Mouse (Mus musculus) heart, embryonic 10.5 days (tissue): ENCODE results near the gene Slc4a1. TPM values are rescaled to one million over a fixed set of nuclear protein-coding genes. Genes with fewer than 3 reads are reported as not detected.

ENCODE experiments used
- DNase-seq: peaks from one replicate; pipeline ENCODE4 v3.0.0-alpha.2; 2017; ENCODE audit warnings: low spot score
- H3K27ac ChIP-seq: fragments of 300-500 bp; sonication (generic); 2 replicates; pipeline ENCODE4 v1.5.1; 2016; ENCODE audit warnings: mild to moderate bottlenecking
- H3K27me3 ChIP-seq: fragments of 300-500 bp; sonication (generic); 2 replicates; pipeline ENCODE4 v1.6.1; 2016; ENCODE audit warnings: mild to moderate bottlenecking; ENCODE audit not compliant: poor library complexity, insufficient read depth, severe bottlenecking
- H3K36me3 ChIP-seq: fragments of 300-500 bp; sonication (generic); 2 replicates; pipeline ENCODE4 v1.6.1; 2016; ENCODE audit warnings: mild to moderate bottlenecking, moderate library complexity
- H3K4me1 ChIP-seq: fragments of 300-500 bp; sonication (generic); 2 replicates; pipeline ENCODE4 v1.6.1; 2016; ENCODE audit warnings: mild to moderate bottlenecking
- H3K4me3 ChIP-seq: fragments of 300-500 bp; sonication (generic); 2 replicates; pipeline ENCODE4 v1.5.1; 2016; ENCODE audit warnings: mild to moderate bottlenecking, moderate library complexity
- H3K9me3 ChIP-seq: fragments of 300-500 bp; sonication (generic); 2 replicates; pipeline ENCODE4 v1.6.1; 2016; ENCODE audit warnings: mild to moderate bottlenecking, moderate library complexity
- WGBS: fragments of 180-500 bp; shearing (Covaris S2); methylation state at CpG from one replicate; pipeline ENCODE4 v1.1.7; 2016; 5-methylcytosine and 5-hydroxymethylcytosine counted together
- polyA plus RNA-seq: library from polyadenylated mRNA; unstranded; fragments of >200 nt; fragmentation: Nextera tagmentation; extraction: Ambion mirVana; gene quantifications from 2 replicates; pipeline ENCODE4 v1.2.1, GENCODE M21; 2016

Gene Slc4a1
- polyA plus RNA-seq, 1 experiment from 2014 or later = 88.9 TPM

DNA sequence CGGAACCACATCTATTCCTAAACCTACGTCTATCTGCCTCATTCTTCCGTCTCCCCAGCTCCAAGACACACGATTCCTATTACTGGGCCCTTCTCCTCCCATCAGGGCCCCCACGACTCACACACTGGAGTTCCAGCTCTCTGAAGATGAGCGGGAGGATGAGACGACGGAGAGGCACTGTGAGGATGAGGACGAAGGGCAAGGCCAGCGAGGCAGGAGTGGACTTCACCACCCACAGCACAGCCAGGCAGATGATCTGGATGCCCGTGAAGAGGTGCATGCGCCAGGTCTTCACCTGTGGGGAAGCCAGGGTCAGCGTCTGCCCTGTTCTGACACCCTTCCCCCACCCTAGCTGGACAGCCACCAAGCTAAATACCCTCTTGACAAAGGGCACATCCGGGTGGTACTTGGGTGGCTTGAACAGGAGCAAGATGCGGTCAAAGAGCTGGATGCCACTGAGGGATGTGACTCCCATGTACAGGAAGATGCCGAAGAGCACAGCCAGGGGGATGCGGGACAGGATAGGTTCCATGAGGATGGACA, 15.0 kb downstream of the Slc4a1 start:
- H3K4me3 ChIP-seq = no peak overlapping the region
- peak; percentile 73 for DNase-seq
- no peaks in the 10 kb centered on the region for H3K4me1 ChIP-seq
- no peaks in the 10 kb centered on the region for H3K9me3 ChIP-seq
- 0 out of 2 replicates have a peak, but pooled peaks cover 3% of the 10 kb centered on the region for H3K36me3 ChIP-seq
- no peak overlapping the region for H3K27ac ChIP-seq
- WGBS = 84% methylated on average over 17 of the region's 17 CpGs
- H3K27me3 ChIP-seq = peaks cover 37% of the 10 kb centered on the region

DNA sequence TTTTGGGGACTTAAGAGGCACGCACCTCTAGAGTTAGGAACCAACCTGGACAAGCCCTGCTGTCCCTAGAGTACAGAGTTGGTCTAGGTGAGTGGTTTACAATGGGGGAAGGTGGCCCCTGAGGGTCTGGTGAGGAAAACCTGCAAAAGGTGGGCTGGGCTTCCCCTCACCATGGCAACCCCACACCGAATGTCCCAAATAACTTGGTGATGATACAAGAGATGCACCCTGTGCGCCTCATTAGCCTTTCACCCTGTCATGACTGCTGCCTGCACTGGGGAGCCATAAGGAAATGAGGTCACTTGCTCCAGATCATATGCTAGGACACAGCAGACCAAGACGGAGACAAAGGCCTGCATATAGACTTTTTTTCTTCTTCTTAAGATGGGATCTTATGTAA, 15.6 kb downstream of the Slc4a1 start:
- 0 out of 2 replicates have a peak, but pooled peaks cover 3% of the 10 kb centered on the region for H3K36me3 ChIP-seq
- no peak overlapping the region; the same call in 1 of the 2 replicates for H3K27ac ChIP-seq
- WGBS = 80% methylated on average over 4 of the region's 4 CpGs
- H3K9me3 ChIP-seq = no peaks in the 10 kb centered on the region
- H3K4me1 ChIP-seq = no peaks in the 10 kb centered on the region
- DNase-seq = peak; percentile 73
- no peak overlapping the region for H3K4me3 ChIP-seq
- H3K27me3 ChIP-seq = peaks cover 31% of the 10 kb centered on the region

- no peak for DNase-seq
- Histone ChIP-seq H3K36me3 (0 out of 2 replicates have a peak, but pooled peaks cover 3% of the 10 kb centered on the region), H3K9me3 (no peaks in the 10 kb centered on the region), H3K4me1 (no peaks in the 10 kb centered on the region), H3K27me3 (peaks cover 30% of the 10 kb centered on the region), H3K4me3 (no peak overlapping the region), H3K27ac (no peak overlapping the region)
- WGBS = 89% methylated on average over 3 of the region's 3 CpGs
Observed at GRCm38 (mm10) chr11:102349189-102349954, 16.6 kb downstream of the Slc4a1 start.

DNA sequence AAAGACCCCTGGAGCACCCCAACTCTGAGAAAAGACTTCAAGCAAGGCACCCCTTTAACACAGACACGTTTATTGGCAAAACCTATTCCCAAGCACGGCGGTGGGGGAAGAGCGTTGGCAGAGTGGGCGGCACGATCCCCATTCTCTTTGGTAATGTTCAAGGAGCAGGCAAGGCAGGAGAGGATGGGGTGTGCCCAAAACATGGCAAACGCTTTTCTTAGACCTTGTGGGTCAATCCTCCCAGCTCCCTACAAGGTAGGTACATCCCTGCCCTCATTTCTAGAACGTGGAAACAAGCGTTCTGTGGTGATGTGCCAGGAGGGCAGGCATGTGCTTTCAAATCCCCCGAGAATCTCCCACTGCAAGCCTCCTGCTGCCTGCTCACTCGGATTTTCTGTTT, 17.2 kb downstream of the Slc4a1 start:
- Histone ChIP-seq H3K9me3 (no peaks in the 10 kb centered on the region), H3K27ac (no peak overlapping the region), H3K27me3 (peaks cover 26% of the 10 kb centered on the region), H3K36me3 (0 out of 2 replicates have a peak, but pooled peaks cover 3% of the 10 kb centered on the region), H3K4me3 (no peak overlapping the region), H3K4me1 (no peaks in the 10 kb centered on the region)
- no peak for DNase-seq
- WGBS = 82% methylated on average over 11 of the region's 11 CpGs

DNA sequence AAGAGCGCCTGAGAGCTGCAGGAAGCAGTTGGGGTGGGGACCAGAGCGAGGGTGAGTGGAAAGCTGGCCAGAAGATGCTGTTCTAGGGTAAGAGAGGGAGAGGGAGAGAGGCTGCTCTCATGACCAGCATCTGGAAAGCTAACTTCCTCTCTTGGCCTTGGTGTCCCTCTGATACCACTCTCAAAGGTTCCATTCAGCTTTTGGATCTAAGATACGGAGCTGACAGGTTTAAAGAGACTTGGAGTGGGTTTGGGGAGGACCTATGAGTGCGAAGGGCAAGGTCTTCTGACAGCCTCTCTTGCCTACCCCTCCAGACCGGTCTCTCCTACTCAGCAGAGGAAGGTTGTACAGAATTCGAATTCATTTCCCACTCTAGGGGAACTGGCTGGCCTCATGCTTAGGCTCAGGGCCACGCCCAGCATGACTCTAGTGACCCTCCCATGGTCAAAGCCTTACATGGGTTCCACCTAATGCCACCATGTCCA, 17.9 kb downstream of the Slc4a1 start:
- DNase-seq = no peak
- Histone ChIP-seq H3K36me3 (0 out of 2 replicates have a peak, but pooled peaks cover 3% of the 10 kb centered on the region), H3K4me3 (no peak overlapping the region), H3K27me3 (peaks cover 21% of the 10 kb centered on the region), H3K27ac (no peak overlapping the region), H3K9me3 (no peaks in the 10 kb centered on the region), H3K4me1 (no peaks in the 10 kb centered on the region)
- 82% methylated on average over 7 of the region's 7 CpGs for WGBS

GRCm38 (mm10) chr11:102347683-102348082, 18.3 kb downstream of the Slc4a1 start:
- H3K9me3 ChIP-seq = no peaks in the 10 kb centered on the region
- DNase-seq = no peak
- H3K27me3 ChIP-seq = peaks cover 17% of the 10 kb centered on the region
- H3K4me1 ChIP-seq = no peaks in the 10 kb centered on the region
- WGBS = 68% methylated on average over 5 of the region's 5 CpGs
- no peak overlapping the region for H3K27ac ChIP-seq
- no peak overlapping the region for H3K4me3 ChIP-seq
- 0 out of 2 replicates have a peak, but pooled peaks cover 3% of the 10 kb centered on the region for H3K36me3 ChIP-seq

GRCm38 (mm10) chr11:102346926-102347325, 19.1 kb downstream of the Slc4a1 start:
- Histone ChIP-seq H3K4me3 (no peak overlapping the region), H3K27me3 (peaks cover 10% of the 10 kb centered on the region), H3K9me3 (no peaks in the 10 kb centered on the region), H3K36me3 (no peaks in the 10 kb centered on the region), H3K4me1 (no peaks in the 10 kb centered on the region), H3K27ac (no peak overlapping the region)
- DNase-seq = no peak
- WGBS = 63% methylated on average over 5 of the region's 5 CpGs

DNA sequence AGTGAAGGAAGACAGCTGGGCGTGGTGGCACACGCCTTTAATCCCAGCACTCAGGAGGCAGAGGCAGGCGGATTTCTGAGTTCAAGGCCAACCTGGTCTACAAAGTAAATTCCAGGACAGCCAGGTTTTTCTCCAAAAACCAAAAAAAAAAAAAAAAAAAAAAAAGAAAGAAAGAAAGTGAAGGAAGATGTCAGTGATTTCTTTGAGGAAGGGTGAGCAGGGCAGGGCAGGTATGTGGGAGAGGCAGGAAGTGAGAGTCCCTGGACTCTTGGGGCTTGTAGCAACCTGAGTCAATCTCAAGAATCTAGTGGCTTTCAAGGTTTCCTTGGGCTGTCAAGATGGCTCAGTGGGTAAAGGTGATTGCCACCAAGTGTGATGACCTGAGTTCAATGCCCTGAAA, 21.5 kb downstream of the Slc4a1 start:
- no peak overlapping the region for H3K4me3 ChIP-seq
- 82% methylated on average over 3 of the region's 3 CpGs for WGBS
- H3K36me3 ChIP-seq = no peaks in the 10 kb centered on the region
- no peaks in the 10 kb centered on the region for H3K4me1 ChIP-seq
- no peaks in the 10 kb centered on the region for H3K27me3 ChIP-seq
- no peaks in the 10 kb centered on the region for H3K9me3 ChIP-seq
- no peak for DNase-seq
- no peak overlapping the region for H3K27ac ChIP-seq

DNA sequence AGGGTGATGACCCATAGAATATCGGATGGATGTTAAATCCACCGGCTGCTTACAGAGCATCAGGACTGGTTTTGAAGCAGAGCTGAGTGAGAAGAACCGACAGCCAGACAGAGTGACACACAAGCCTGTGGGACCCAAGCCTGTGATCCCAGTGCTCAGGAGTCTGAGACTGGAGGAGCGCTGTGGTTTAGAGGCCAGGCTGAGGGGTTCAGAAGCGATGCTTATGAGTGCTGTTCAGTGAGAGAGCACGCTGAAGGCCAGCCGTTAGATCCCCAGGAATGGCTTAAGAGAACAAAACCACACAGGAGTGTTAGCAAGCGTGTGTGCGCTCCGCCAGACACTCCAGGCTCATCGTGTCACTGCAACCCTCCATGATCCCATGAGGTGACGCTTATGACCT, 23.3 kb downstream of the Slc4a1 start:
- WGBS = 75% methylated on average over 12 of the region's 12 CpGs
- Histone ChIP-seq H3K36me3 (no peaks in the 10 kb centered on the region), H3K27me3 (no peaks in the 10 kb centered on the region), H3K4me1 (peaks cover 2% of the 10 kb centered on the region; the same call in 1 of the 2 replicates), H3K9me3 (no peaks in the 10 kb centered on the region), H3K27ac (no peak overlapping the region), H3K4me3 (no peak overlapping the region)
- peak; percentile 73 for DNase-seq

DNA sequence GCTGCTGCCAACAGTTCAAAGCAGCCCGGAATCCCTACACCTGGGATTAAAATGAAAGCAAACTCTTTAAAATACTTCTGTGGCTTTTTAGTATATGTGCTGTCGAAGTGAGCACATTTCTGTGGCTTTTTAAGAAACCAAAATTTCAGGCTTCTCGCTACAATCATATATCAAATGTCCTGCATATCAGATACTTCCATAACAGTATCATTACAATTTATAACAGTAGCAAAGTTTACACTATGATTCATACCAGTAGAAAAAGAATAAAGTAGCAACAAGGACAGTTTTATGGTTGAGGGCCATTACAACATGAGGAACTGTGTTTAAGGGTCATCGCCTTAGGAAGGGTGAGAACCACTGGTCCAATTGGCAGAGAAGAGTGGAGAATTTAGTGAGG, 24.9 kb downstream of the Slc4a1 start:
- Histone ChIP-seq H3K4me3 (no peak overlapping the region), H3K36me3 (no peaks in the 10 kb centered on the region), H3K4me1 (peaks cover 2% of the 10 kb centered on the region; the same call in 1 of the 2 replicates), H3K27me3 (no peaks in the 10 kb centered on the region), H3K27ac (no peak overlapping the region), H3K9me3 (no peaks in the 10 kb centered on the region)
- DNase-seq = no peak
- WGBS = 87% methylated on average over 4 of the region's 4 CpGs

DNA sequence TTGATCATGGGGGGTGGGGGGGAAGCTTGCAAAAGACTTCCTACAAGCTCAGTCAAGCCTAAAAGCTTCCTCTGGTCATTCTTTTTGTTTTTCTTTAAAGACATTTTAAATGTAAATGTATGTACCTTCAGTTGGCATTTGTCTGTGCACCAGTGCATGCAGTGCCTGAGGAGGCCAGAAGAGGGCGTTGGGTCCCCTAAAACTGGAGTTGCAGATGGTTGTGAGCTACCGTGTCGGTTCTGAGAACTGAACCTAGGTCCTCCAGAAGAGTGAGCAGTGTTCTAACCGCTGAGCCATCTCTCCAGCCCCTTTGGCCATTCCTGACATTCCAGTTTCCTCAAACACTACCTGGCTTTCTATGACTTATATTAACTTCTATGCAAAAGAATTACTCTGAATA, 26.4 kb downstream of the Slc4a1 start:
- Histone ChIP-seq H3K36me3 (no peaks in the 10 kb centered on the region), H3K27me3 (no peaks in the 10 kb centered on the region), H3K9me3 (no peaks in the 10 kb centered on the region), H3K4me1 (peaks cover 2% of the 10 kb centered on the region), H3K4me3 (no peak overlapping the region), H3K27ac (no peak overlapping the region)
- WGBS = 53% methylated on average over 4 of the region's 4 CpGs
- peak; percentile 73 for DNase-seq

GRCm38 (mm10) chr11:102339195-102339594, 26.8 kb downstream of the Slc4a1 start:
- Histone ChIP-seq H3K27ac (no peak overlapping the region), H3K4me1 (peaks cover 2% of the 10 kb centered on the region), H3K4me3 (no peak overlapping the region), H3K9me3 (no peaks in the 10 kb centered on the region), H3K36me3 (no peaks in the 10 kb centered on the region), H3K27me3 (no peaks in the 10 kb centered on the region)
- WGBS = 77% methylated on average over 11 of the region's 11 CpGs
- no peak for DNase-seq

DNA sequence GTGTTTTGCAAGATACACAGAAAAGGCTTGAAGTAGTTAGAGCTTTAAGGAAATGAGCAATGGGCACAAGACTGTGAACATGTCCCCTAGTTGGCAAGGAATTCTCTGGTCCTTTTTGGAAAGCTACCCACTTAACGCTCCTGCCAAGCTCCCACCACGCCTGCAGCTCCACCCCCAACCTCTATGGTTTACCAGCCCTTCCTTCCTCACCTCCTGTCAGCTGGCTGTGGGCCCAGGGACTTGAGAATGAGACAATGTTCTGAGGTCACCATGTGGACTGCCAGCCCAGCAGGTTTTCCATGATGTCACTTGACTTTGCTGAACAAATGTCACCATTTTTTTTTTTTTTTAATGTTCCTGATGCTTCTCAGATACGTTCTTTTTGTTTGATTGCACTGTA, 27.4 kb downstream of the Slc4a1 start:
- WGBS = 41% methylated on average over 3 of the region's 3 CpGs
- H3K4me1 ChIP-seq = peaks cover 2% of the 10 kb centered on the region
- no peak overlapping the region for H3K27ac ChIP-seq
- no peaks in the 10 kb centered on the region for H3K27me3 ChIP-seq
- H3K4me3 ChIP-seq = no peak overlapping the region
- DNase-seq = no peak
- no peaks in the 10 kb centered on the region for H3K36me3 ChIP-seq
- no peaks in the 10 kb centered on the region for H3K9me3 ChIP-seq
